ENCODE assay signal across 27 mouse cellular contexts in genomic region chr12:116273733-116274132, GRCm38 (mm10). TPM values are rescaled to one million over a fixed set of nuclear protein-coding genes. Genes with fewer than 3 reads are reported as not detected.
DNase-seq lines count a peak whose midpoint lies in the region; ATAC-seq and TF ChIP-seq lines count a peak whose summit lies in the region.
"Had no signal": no experiment of that assay in that cellular context is flagged by ENCODE, and none has a peak within 500 bp of the region (broad histone marks: within the 10 kb centered on the region; RNA-seq: fewer than 3 reads in every experiment).

No protein-coding gene starts in this region.

- H3K9ac ChIP-seq in heart, embryonic 11.5 days (ENCODE audit: low read depth, low read length): no peak overlapping the region
- H3K9ac ChIP-seq in lung, embryonic 16.5 days (ENCODE audit: low read length): no peak overlapping the region
- no peak overlapping the region for H3K9ac ChIP-seq in stomach, postnatal 0 days (ENCODE audit: low read length)
- H3K9ac ChIP-seq: embryonic facial prominence, embryonic 12.5 days; forebrain, embryonic 13.5 days; forebrain, embryonic 15.5 days; forebrain, postnatal 0 days had no signal

- no peak for TF ChIP-seq EP300 in stomach, postnatal 0 days (optimal IDR thresholded peaks at IDR 0.05)

- H3K4me1 ChIP-seq in heart, embryonic 11.5 days (ENCODE audit: control insufficient read depth, insufficient read depth, low read length): no peaks in the 10 kb centered on the region
- no peaks in the 10 kb centered on the region for H3K4me1 ChIP-seq in lung, embryonic 16.5 days (replicated peaks; ENCODE audit: control insufficient read depth, insufficient read depth, low read length)
- no peaks in the 10 kb centered on the region for H3K4me1 ChIP-seq in stomach, postnatal 0 days (replicated peaks; ENCODE audit: control insufficient read depth, insufficient read depth)
- H3K4me1 ChIP-seq: embryonic facial prominence, embryonic 10.5 days; embryonic facial prominence, embryonic 12.5 days; forebrain, embryonic 13.5 days; forebrain, embryonic 15.5 days had no signal

- H3K36me3 ChIP-seq in heart, embryonic 11.5 days (ENCODE audit: control insufficient read depth, insufficient read depth, low read length): no peaks in the 10 kb centered on the region
- no peaks in the 10 kb centered on the region for H3K36me3 ChIP-seq in lung, embryonic 16.5 days (ENCODE audit: control insufficient read depth, insufficient read depth, low read length)
- H3K36me3 ChIP-seq in stomach, postnatal 0 days (ENCODE audit: control insufficient read depth, insufficient read depth, low read length): no peaks in the 10 kb centered on the region
- H3K36me3 ChIP-seq: embryonic facial prominence, embryonic 10.5 days; embryonic facial prominence, embryonic 12.5 days; forebrain, embryonic 15.5 days; G1E had no signal

- H3K9me3 ChIP-seq in heart, embryonic 11.5 days (replicated peaks; ENCODE audit: control insufficient read depth, low read length): no peaks in the 10 kb centered on the region
- H3K9me3 ChIP-seq in lung, embryonic 16.5 days (ENCODE audit: control insufficient read depth, low read length): no peaks in the 10 kb centered on the region
- H3K9me3 ChIP-seq in stomach, postnatal 0 days (ENCODE audit: control insufficient read depth, low read length): no peaks in the 10 kb centered on the region
- H3K9me3 ChIP-seq: embryonic facial prominence, embryonic 10.5 days; embryonic facial prominence, embryonic 12.5 days; forebrain, embryonic 13.5 days; forebrain, embryonic 15.5 days; G1E had no signal

- no peak overlapping the region for H3K27ac ChIP-seq in heart, embryonic 11.5 days (ENCODE audit: low read depth, low read length)
- no peak overlapping the region for H3K27ac ChIP-seq in lung, embryonic 16.5 days (ENCODE audit: low read length)
- H3K27ac ChIP-seq in stomach, postnatal 0 days (replicated peaks): no peak overlapping the region
- H3K27ac ChIP-seq: embryonic facial prominence, embryonic 10.5 days; embryonic facial prominence, embryonic 12.5 days; forebrain, embryonic 13.5 days; forebrain, embryonic 15.5 days had no signal

- WGBS in heart, embryonic 11.5 days (ENCODE audit: insufficient replicate concordance): 57% methylated on average over 1 of the region's 1 CpGs
- WGBS in lung, embryonic 16.5 days: 46% methylated on average over 1 of the region's 1 CpGs
- 64% methylated on average over 1 of the region's 1 CpGs for WGBS in stomach, postnatal 0 days

- H3K27me3 ChIP-seq in heart, embryonic 11.5 days (ENCODE audit: control insufficient read depth, insufficient read depth, low read length): peaks cover 10% of the 10 kb centered on the region
- H3K27me3 ChIP-seq in lung, embryonic 16.5 days (ENCODE audit: control insufficient read depth, insufficient read depth, low read depth, low read length): no peaks in the 10 kb centered on the region
- H3K27me3 ChIP-seq in stomach, postnatal 0 days (ENCODE audit: control insufficient read depth, insufficient read depth, low read length): no peaks in the 10 kb centered on the region
- H3K27me3 ChIP-seq: embryonic facial prominence, embryonic 12.5 days; forebrain, embryonic 13.5 days; forebrain, embryonic 15.5 days; Patski had no signal

- peak; percentile 41 for DNase-seq in heart, adult 11 months
- DNase-seq in lung, postnatal 14 days: no peak
- DNase-seq in brain, adult 2 months (ENCODE audit: low read depth, low spot score): peak; percentile 19
- no peak for DNase-seq in stomach, postnatal 0 days (ENCODE audit: low spot score)
- DNase-seq: adrenal gland, adult 8-10 months; adrenal gland, postnatal 14 days; adrenal gland, postnatal 36 days; B cell, adult 2 months; cerebellum, adult 11-12 months; cerebellum, adult 2 months; cerebellum, adult 9-10 months; cerebellum, postnatal 10 days; cerebellum, postnatal 25 days; forebrain, postnatal 0 days had no signal

- no peak overlapping the region for H3K4me2 ChIP-seq in heart, embryonic 11.5 days
- no peak overlapping the region for H3K4me2 ChIP-seq in lung, embryonic 16.5 days (ENCODE audit: low read depth, low read length)
- H3K4me2 ChIP-seq in stomach, postnatal 0 days (replicated peaks; ENCODE audit: low read depth): no peak overlapping the region
- H3K4me2 ChIP-seq: embryonic facial prominence, embryonic 12.5 days; forebrain, embryonic 13.5 days; forebrain, embryonic 15.5 days had no signal

- no peak for TF ChIP-seq CTCF in stomach, postnatal 0 days (IDR thresholded peaks at IDR 0.05; ENCODE audit: low read depth)

- ATAC-seq in heart, embryonic 11.5 days (replicated peaks; ENCODE audit: insufficient number of reproducible peaks, low FRiP score, low TSS enrichment): no peak
- ATAC-seq in lung, embryonic 16.5 days (ENCODE audit: low read depth): 0 out of 2 replicates have a peak, but pooled peaks have one; percentile 51
- no peak for ATAC-seq in stomach, postnatal 0 days (ENCODE audit: low FRiP score, low TSS enrichment)
- ATAC-seq: activated CD4-positive, CD25-positive, alpha-beta regulatory T cell, adult 4 months; CD4-positive, CD25-positive, alpha-beta regulatory T cell, adult 4 months; forebrain, embryonic 13.5 days; forebrain, embryonic 15.5 days; forebrain, postnatal 0 days; Patski had no signal

- H3K4me3 ChIP-seq in heart, embryonic 11.5 days (ENCODE audit: low read depth, low read length): no peak overlapping the region
- no peak overlapping the region for H3K4me3 ChIP-seq in lung, embryonic 16.5 days (ENCODE audit: low read length)
- H3K4me3 ChIP-seq in stomach, postnatal 0 days (ENCODE audit: low read depth, low read length): no peak overlapping the region
- H3K4me3 ChIP-seq: embryonic facial prominence, embryonic 10.5 days; embryonic facial prominence, embryonic 12.5 days; forebrain, embryonic 13.5 days; forebrain, embryonic 15.5 days had no signal

RNA-seq across cellular contexts. Expression of gene Gm11027, which starts 1.5 kb away (rescaled TPM):
- not detected in 2 replicates for polyA plus RNA-seq in heart, embryonic 11.5 days (2014; fragmentation: Nextera tagmentation; extraction: Ambion mirVana)
- not detected in 2 replicates for polyA plus RNA-seq in lung, embryonic 16.5 days (2015; fragmentation: Nextera tagmentation; extraction: Ambion mirVana)
- not detected in 2 replicates for polyA plus RNA-seq in stomach, postnatal 0 days (2015; fragmentation: Nextera tagmentation; extraction: Ambion mirVana)
- polyA plus RNA-seq: activated CD4-positive, CD25-positive, alpha-beta regulatory T cell, adult 4 months; CD4-positive, CD25-positive, alpha-beta regulatory T cell, adult 4 months; cerebellum, adult 2 months; cortical plate, adult 2 months; embryonic facial prominence, embryonic 10.5 days; embryonic facial prominence, embryonic 12.5 days; embryonic facial prominence, embryonic 14.5 days; forebrain, embryonic 11.5 days; forebrain, embryonic 13.5 days; forebrain, embryonic 15.5 days; forebrain, postnatal 0 days; G1E; Patski had no signal

RNA-seq across cellular contexts. Expression of gene Esyt2, which starts 7.3 kb away (rescaled TPM):
- 15.7 and 16.6 TPM in 2 replicates for polyA plus RNA-seq in heart, embryonic 11.5 days (2014; fragmentation: Nextera tagmentation; extraction: Ambion mirVana)
- 18.6 and 20.3 TPM in 2 replicates for polyA plus RNA-seq in lung, embryonic 16.5 days (2015; fragmentation: Nextera tagmentation; extraction: Ambion mirVana)
- 17.0 and 17.5 TPM in 2 replicates for polyA plus RNA-seq in stomach, postnatal 0 days (2015; fragmentation: Nextera tagmentation; extraction: Ambion mirVana)

RNA-seq across cellular contexts. Expression of gene Wdr60, which starts 10.9 kb away (rescaled TPM):
- polyA plus RNA-seq in heart, embryonic 11.5 days (2014; fragmentation: Nextera tagmentation; extraction: Ambion mirVana): 7.3 and 9.3 TPM in 2 replicates
- 18.7 and 19.7 TPM in 2 replicates for polyA plus RNA-seq in lung, embryonic 16.5 days (2015; fragmentation: Nextera tagmentation; extraction: Ambion mirVana)
- polyA plus RNA-seq in stomach, postnatal 0 days (2015; fragmentation: Nextera tagmentation; extraction: Ambion mirVana): 7.7 and 8.5 TPM in 2 replicates

Comparison
In these comparisons a context has a peak if more than half of its experiments do, and no peak if none do; other contexts are left out.
1. DNase-seq: peak in heart, adult 11 months (single experiment) and brain, adult 2 months (single experiment); none in lung, postnatal 14 days (single experiment) and stomach, postnatal 0 days (single experiment).